Mouse (Mus musculus) lung, postnatal 0 days (tissue): ENCODE data around the gene Glis1.

ENCODE experiments used
- CTCF ChIP-seq: IDR thresholded peaks from 2 replicates; pipeline ENCODE4 v1.5.1; 2016; ENCODE audit warnings: antibody characterized with exemption, mild to moderate bottlenecking
- EP300 ChIP-seq: IDR thresholded peaks from 2 replicates; pipeline ENCODE4 v1.6.1; 2016; ENCODE audit warnings: antibody characterized with exemption, mild to moderate bottlenecking, control low read depth

GRCm38 (mm10) chr4:107611888-107612650 is 177.7 kb downstream of the Glis1 start:
- TF ChIP-seq CTCF = no peak
- TF ChIP-seq EP300 = no peak
